Comparison of ENCODE assay signal across 13 mouse cellular contexts in genomic region chr3:90404609-90405008, GRCm38 (mm10). TPM values are rescaled to one million over a fixed set of nuclear protein-coding genes. Genes with fewer than 3 reads are reported as not detected.
"Had no signal": no experiment of that assay in that cellular context is flagged by ENCODE, and none has a peak within 500 bp of the region (broad histone marks: within the 10 kb centered on the region; RNA-seq: fewer than 3 reads in every experiment).

No protein-coding gene starts in this region.

- H3K4me2 ChIP-seq: lung, embryonic 14.5 days; midbrain, embryonic 11.5 days; midbrain, embryonic 13.5 days; midbrain, embryonic 15.5 days; neural tube, embryonic 12.5 days had no signal

- ATAC-seq: midbrain, embryonic 13.5 days; midbrain, embryonic 15.5 days had no signal

- H3K27me3 ChIP-seq: midbrain, embryonic 13.5 days; midbrain, embryonic 15.5 days; neural tube, embryonic 12.5 days had no signal

- H3K9me3 ChIP-seq: midbrain, embryonic 13.5 days; midbrain, embryonic 15.5 days; neural tube, embryonic 12.5 days had no signal

- H3K9ac ChIP-seq: lung, embryonic 14.5 days; midbrain, embryonic 13.5 days; midbrain, embryonic 15.5 days; neural tube, embryonic 12.5 days had no signal

- H3K4me3 ChIP-seq: midbrain, embryonic 13.5 days; midbrain, embryonic 15.5 days; neural tube, embryonic 12.5 days had no signal

- H3K27ac ChIP-seq: midbrain, embryonic 13.5 days; midbrain, embryonic 15.5 days; neural tube, embryonic 12.5 days had no signal

- H3K4me1 ChIP-seq: midbrain, embryonic 13.5 days; midbrain, embryonic 15.5 days; neural tube, embryonic 12.5 days had no signal

- DNase-seq: lung, adult 18-20 months; lung, embryonic 14.5 days; lung, postnatal 10 days; lung, postnatal 4 days; right cerebral cortex, postnatal 14 days; thymus, adult 18-20 months; thymus, postnatal 14 days; thymus, postnatal 36 days had no signal

RNA-seq across cellular contexts. Expression of gene Slc27a3, which starts 14.9 kb away (rescaled TPM):
- total RNA-seq: monocyte, adult 5-6 weeks had no signal
